Mouse (Mus musculus) hindbrain, embryonic 16.5 days (tissue): ENCODE results near the gene Hsd17b6. TPM values are rescaled to one million over a fixed set of nuclear protein-coding genes. Genes with fewer than 3 reads are reported as not detected.
A peak's percentile ranks its signal among the peaks of the same experiment; 100 is the strongest.

Source experiments
- ATAC-seq: fragments of 200-750 bp; cut with Nextera tagmentation; 2 replicates; pipeline ENCODE4 v1.8.0; 2017; ENCODE audit warnings: moderate TSS enrichment, moderate library complexity
- H3K27ac ChIP-seq: fragments of 300-500 bp; sonication (generic); 2 replicates; pipeline ENCODE4 v1.5.1; 2014; ENCODE audit warnings: low read depth, mild to moderate bottlenecking, control low read depth, low read length, moderate library complexity
- H3K27me3 ChIP-seq: fragments of 300-500 bp; sonication (generic); replicated peaks from 2 replicates; pipeline ENCODE4 v1.6.1; 2014; ENCODE audit warnings: low read length; ENCODE audit not compliant: control insufficient read depth, insufficient read depth
- H3K36me3 ChIP-seq: fragments of 300-500 bp; sonication (generic); 2 replicates; pipeline ENCODE4 v1.6.1; 2014; ENCODE audit warnings: mild to moderate bottlenecking, low read length, moderate library complexity, mixed read lengths; ENCODE audit not compliant: control insufficient read depth, insufficient read depth
- H3K4me1 ChIP-seq: fragments of 300-500 bp; sonication (generic); 2 replicates; pipeline ENCODE4 v1.6.1; 2014; ENCODE audit warnings: low read depth, low read length; ENCODE audit not compliant: control insufficient read depth, insufficient read depth
- H3K4me2 ChIP-seq: fragments of 300-500 bp; sonication (generic); 2 replicates; pipeline ENCODE4 v1.6.1; 2014; ENCODE audit warnings: mild to moderate bottlenecking, low read length, control low read depth, moderate library complexity
- H3K4me3 ChIP-seq: fragments of 300-500 bp; sonication (generic); 2 replicates; pipeline ENCODE4 v1.5.1; 2014; ENCODE audit warnings: mild to moderate bottlenecking, low read length, control low read depth, moderate library complexity
- H3K9ac ChIP-seq: fragments of 300-500 bp; sonication (generic); 2 replicates; pipeline ENCODE4 v1.6.1; 2014; ENCODE audit warnings: low read depth, mild to moderate bottlenecking, control low read depth, low read length, moderate library complexity
- H3K9me3 ChIP-seq: fragments of 300-500 bp; sonication (generic); 2 replicates; pipeline ENCODE4 v1.6.1; 2014; ENCODE audit warnings: mild to moderate bottlenecking, low read length, moderate library complexity; ENCODE audit not compliant: control insufficient read depth
- WGBS: fragments of 180-500 bp; shearing (Covaris S2); extraction: QIAGEN DNeasy Blood & Tissue Kit; methylation state at CpG from one replicate; pipeline ENCODE4 v1.1.7; 2014; 5-methylcytosine and 5-hydroxymethylcytosine counted together
- polyA plus RNA-seq: library from polyadenylated mRNA; unstranded; fragments of >200 nt; fragmentation: Nextera tagmentation; extraction: Ambion mirVana; gene quantifications from 2 replicates; pipeline ENCODE4 v1.2.1, GENCODE M21; 2015

Hsd17b6 gene
- polyA plus RNA-seq, 1 experiment from 2014 or later = not detected

GRCm38 (mm10) chr10:128041636-128042035 is 34.2 kb upstream of the Hsd17b6 start:
- Histone ChIP-seq H3K27me3 (no peaks in the 10 kb centered on the region), H3K9me3 (no peaks in the 10 kb centered on the region), H3K9ac (no peak overlapping the region), H3K27ac (no peak overlapping the region), H3K4me2 (no peak overlapping the region), H3K36me3 (peaks cover 43% of the 10 kb centered on the region), H3K4me3 (no peak overlapping the region), H3K4me1 (peaks cover 18% of the 10 kb centered on the region)
- ATAC-seq = no peak
- WGBS = 79% methylated on average over 4 of the region's 4 CpGs

GRCm38 (mm10) chr10:128040293-128040692 is 32.9 kb upstream of the Hsd17b6 start:
- 98% methylated on average over 5 of the region's 5 CpGs for WGBS
- Histone ChIP-seq H3K36me3 (peaks cover 31% of the 10 kb centered on the region), H3K27me3 (no peaks in the 10 kb centered on the region), H3K9me3 (no peaks in the 10 kb centered on the region), H3K9ac (no peak overlapping the region), H3K4me3 (no peak overlapping the region), H3K4me1 (peaks cover 18% of the 10 kb centered on the region), H3K4me2 (no peak overlapping the region), H3K27ac (no peak overlapping the region)
- no peak for ATAC-seq

- Histone ChIP-seq H3K27me3 (no peaks in the 10 kb centered on the region), H3K27ac (no peak overlapping the region), H3K9me3 (no peaks in the 10 kb centered on the region), H3K4me1 (peaks cover 19% of the 10 kb centered on the region), H3K4me3 (no peak overlapping the region), H3K36me3 (peaks cover 29% of the 10 kb centered on the region), H3K4me2 (no peak overlapping the region), H3K9ac (no peak overlapping the region)
- ATAC-seq = no peak
- 70% methylated on average over 3 of the region's 3 CpGs for WGBS
These were observed 32.4 kb upstream of the Hsd17b6 start for GRCm38 (mm10) chr10:128039858-128040257.

- Histone ChIP-seq H3K4me1 (peaks cover 23% of the 10 kb centered on the region), H3K9ac (no peak overlapping the region), H3K27ac (no peak overlapping the region), H3K36me3 (peaks cover 26% of the 10 kb centered on the region), H3K27me3 (no peaks in the 10 kb centered on the region), H3K4me3 (no peak overlapping the region), H3K9me3 (no peaks in the 10 kb centered on the region), H3K4me2 (no peak overlapping the region)
- no peak for ATAC-seq
- WGBS = 74% methylated on average over 5 of the region's 5 CpGs
These were observed 31.8 kb upstream of the Hsd17b6 start for GRCm38 (mm10) chr10:128039167-128039566.

- Histone ChIP-seq H3K4me2 (peak overlapping the region; percentile 22; the same call in 1 of the 2 replicates), H3K9ac (no peak overlapping the region), H3K4me3 (no peak overlapping the region), H3K27ac (no peak overlapping the region), H3K36me3 (peaks cover 24% of the 10 kb centered on the region), H3K27me3 (no peaks in the 10 kb centered on the region), H3K9me3 (no peaks in the 10 kb centered on the region), H3K4me1 (peaks cover 23% of the 10 kb centered on the region)
- ATAC-seq = no peak
- WGBS = 59% methylated on average over 3 of the region's 3 CpGs
These were observed 30.5 kb upstream of the Hsd17b6 start for GRCm38 (mm10) chr10:128037921-128038320.

- H3K27ac ChIP-seq = no peak overlapping the region; the same call in 1 of the 2 replicates
- H3K4me1 ChIP-seq = peaks cover 23% of the 10 kb centered on the region
- peak overlapping the region; percentile 77 for H3K4me3 ChIP-seq
- peaks cover 24% of the 10 kb centered on the region for H3K36me3 ChIP-seq
- no peaks in the 10 kb centered on the region for H3K27me3 ChIP-seq
- no peak for ATAC-seq
- peak overlapping the region; percentile 90 for H3K9ac ChIP-seq
- H3K9me3 ChIP-seq = no peaks in the 10 kb centered on the region
- peak overlapping the region; percentile 88 for H3K4me2 ChIP-seq
- 7% methylated on average over 10 of the region's 10 CpGs for WGBS
These were observed 29.5 kb upstream of the Hsd17b6 start for GRCm38 (mm10) chr10:128036746-128037425.

- Histone ChIP-seq H3K27me3 (no peaks in the 10 kb centered on the region), H3K4me1 (peaks cover 5% of the 10 kb centered on the region), H3K36me3 (peaks cover 7% of the 10 kb centered on the region; the same call in 1 of the 2 replicates), H3K9me3 (no peaks in the 10 kb centered on the region), H3K4me2 (no peak overlapping the region), H3K9ac (no peak overlapping the region), H3K27ac (no peak overlapping the region), H3K4me3 (no peak overlapping the region)
- ATAC-seq = no peak
- 80% methylated on average over 2 of the region's 2 CpGs for WGBS
These were observed 23.4 kb upstream of the Hsd17b6 start for GRCm38 (mm10) chr10:128030860-128031259.

- Histone ChIP-seq H3K36me3 (peaks cover 10% of the 10 kb centered on the region; the same call in 1 of the 2 replicates), H3K4me2 (no peak overlapping the region), H3K4me1 (peaks cover 5% of the 10 kb centered on the region), H3K27me3 (no peaks in the 10 kb centered on the region), H3K9me3 (no peaks in the 10 kb centered on the region), H3K27ac (no peak overlapping the region), H3K9ac (no peak overlapping the region), H3K4me3 (no peak overlapping the region)
- ATAC-seq = no peak
- WGBS = 96% methylated on average over 7 of the region's 7 CpGs
These were observed 22.5 kb upstream of the Hsd17b6 start for GRCm38 (mm10) chr10:128029931-128030330.

GRCm38 (mm10) chr10:128023496-128023895 is 16.1 kb upstream of the Hsd17b6 start:
- H3K27me3 ChIP-seq = no peaks in the 10 kb centered on the region
- peaks cover 13% of the 10 kb centered on the region for H3K36me3 ChIP-seq
- H3K4me1 ChIP-seq = no peaks in the 10 kb centered on the region
- ATAC-seq = no peak
- no peak overlapping the region for H3K4me3 ChIP-seq
- no peaks in the 10 kb centered on the region for H3K9me3 ChIP-seq
- no peak overlapping the region for H3K4me2 ChIP-seq
- H3K27ac ChIP-seq = no peak overlapping the region
- 93% methylated on average over 10 of the region's 10 CpGs for WGBS
- no peak overlapping the region for H3K9ac ChIP-seq
